Mouse (Mus musculus): ENCODE measurements around the gene Trpm1.

Trpm1 gene

DNA sequence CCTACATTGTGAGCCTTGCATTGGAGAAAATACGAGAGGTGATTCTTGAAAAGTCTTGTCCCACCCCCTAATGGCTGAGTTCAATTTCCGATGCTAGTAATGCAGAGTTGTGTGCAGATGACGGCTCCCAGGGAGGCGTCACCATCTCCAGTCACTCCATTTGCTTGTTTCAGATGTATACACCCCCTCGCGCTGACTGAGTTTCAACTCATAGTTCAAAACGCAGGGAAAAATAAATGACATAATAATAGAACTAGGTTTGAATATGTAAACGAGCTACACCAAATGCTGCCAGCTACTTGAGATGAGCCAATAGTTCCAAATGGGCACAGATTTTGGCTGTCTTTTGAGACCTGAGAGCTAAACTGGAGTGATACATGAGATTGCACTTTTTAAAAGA lies 84.1 kb downstream of the Trpm1 start:
- DNase-seq (ENCODE audit: low read depth, low spot score): no peak
- no peaks in the 10 kb centered on the region for H3K27me3 ChIP-seq (ENCODE audit: control insufficient read depth, insufficient read depth, low read length, poor library complexity, severe bottlenecking)
- no peaks in the 10 kb centered on the region for H3K36me3 ChIP-seq (ENCODE audit: control insufficient read depth, insufficient read depth, low read length, poor library complexity, severe bottlenecking)

DNA sequence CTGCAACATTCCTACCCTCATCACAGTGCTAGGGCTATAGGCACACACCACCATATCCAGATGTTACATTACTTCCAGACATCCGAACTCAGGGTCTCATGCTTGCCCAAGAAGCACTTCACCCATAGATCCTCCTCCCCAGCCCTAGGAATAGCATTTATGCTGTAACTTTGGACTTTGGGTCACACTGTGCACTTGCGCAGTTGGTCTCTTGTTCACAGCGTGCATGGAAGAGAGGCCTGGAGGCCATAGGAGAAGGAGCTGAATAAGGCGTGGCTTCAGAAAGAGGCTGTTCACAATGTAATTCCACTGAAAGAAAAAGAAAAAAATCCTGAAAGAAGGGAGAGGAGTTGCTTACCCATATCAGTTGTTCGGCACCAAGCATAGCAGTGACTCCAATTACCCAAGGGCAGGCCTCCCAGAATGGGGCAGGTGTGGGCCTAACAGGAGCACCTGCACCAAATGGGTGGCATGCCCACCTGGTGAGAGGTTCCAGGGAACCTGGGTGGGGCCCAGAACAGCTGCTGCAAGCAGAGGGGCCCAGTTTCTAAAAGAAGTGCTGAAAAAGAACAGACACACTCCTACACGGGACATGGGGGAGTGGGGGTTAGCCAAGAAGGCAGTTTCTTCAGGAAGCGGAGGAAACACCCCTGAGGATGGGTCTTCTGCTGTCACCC lies 84.9 kb downstream of the Trpm1 start:
- H3K27me3 ChIP-seq (ENCODE audit: control insufficient read depth, insufficient read depth, low read length, poor library complexity, severe bottlenecking): no peaks in the 10 kb centered on the region
- no peaks in the 10 kb centered on the region for H3K36me3 ChIP-seq (ENCODE audit: control insufficient read depth, insufficient read depth, low read length, poor library complexity, severe bottlenecking)
- DNase-seq (ENCODE audit: low read depth, low spot score): no peak

DNA sequence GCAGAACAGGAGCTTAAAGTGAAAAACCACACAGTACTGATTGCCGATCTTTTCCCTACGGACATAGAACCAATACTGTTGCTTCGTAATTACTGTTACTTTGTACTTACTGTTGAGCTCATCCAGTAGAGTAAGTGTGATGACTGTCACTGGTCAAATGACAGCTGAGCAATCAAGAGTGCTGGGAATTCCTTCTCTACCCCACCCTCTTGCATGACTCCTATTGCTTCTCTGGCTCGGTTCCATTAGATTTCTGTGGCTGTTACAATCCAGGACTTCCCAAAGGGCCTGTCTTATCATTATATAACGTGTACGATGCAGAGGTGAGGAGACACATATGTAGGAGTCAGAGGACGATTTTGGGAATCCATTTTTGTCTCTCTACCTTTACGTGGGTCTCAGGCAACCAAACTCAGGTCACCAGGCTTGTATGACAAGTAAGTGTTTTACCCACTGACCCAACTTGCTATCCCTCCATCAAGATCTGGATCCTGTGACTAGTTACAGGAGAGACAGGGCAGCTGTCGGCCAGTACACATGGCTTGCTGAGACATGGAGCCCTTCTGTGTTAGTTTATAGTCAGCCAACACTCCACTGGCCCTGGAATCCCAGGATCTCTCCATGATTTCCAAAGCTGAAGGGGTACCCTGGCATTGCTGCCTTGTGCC lies 85.6 kb downstream of the Trpm1 start:
- no peaks in the 10 kb centered on the region for H3K36me3 ChIP-seq (ENCODE audit: control insufficient read depth, insufficient read depth, low read length, poor library complexity, severe bottlenecking)
- DNase-seq (ENCODE audit: low read depth, low spot score): no peak

DNA sequence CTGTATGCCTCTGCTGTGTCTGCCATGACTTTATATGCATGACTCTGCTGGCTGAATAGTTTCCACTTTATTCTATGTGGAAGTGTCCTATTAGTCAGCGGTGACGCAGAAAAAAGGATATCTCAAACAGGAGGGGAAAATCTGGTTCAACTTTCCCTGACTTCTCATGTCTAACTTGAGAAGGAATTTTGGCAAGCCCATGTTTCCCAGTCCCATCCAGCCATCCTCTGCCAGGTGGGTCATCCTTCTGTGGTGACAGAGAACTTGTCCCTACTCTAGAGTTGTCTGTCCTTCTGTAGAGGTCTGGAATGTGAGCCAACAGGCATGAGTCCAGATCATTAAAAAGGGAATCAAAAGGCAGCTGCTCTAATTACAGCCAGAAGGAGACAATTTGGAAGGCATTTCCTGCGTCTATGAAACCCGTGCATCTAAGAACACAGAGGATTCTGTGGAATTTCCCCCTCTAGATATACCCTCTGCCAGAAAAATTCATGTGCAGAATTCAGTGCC lies 86.2 kb downstream of the Trpm1 start:
- H3K36me3 ChIP-seq (ENCODE audit: control insufficient read depth, insufficient read depth, low read length, poor library complexity, severe bottlenecking): no peaks in the 10 kb centered on the region
- no peak for DNase-seq (ENCODE audit: low read depth, low spot score)
- no peaks in the 10 kb centered on the region for H3K27me3 ChIP-seq (ENCODE audit: control insufficient read depth, insufficient read depth, low read length, poor library complexity, severe bottlenecking)

More for the DNA sequence above, 85.6 kb downstream of the Trpm1 start:
- no peaks in the 10 kb centered on the region for H3K27me3 ChIP-seq (ENCODE audit: control insufficient read depth, insufficient read depth, low read length, poor library complexity, severe bottlenecking)

DNA sequence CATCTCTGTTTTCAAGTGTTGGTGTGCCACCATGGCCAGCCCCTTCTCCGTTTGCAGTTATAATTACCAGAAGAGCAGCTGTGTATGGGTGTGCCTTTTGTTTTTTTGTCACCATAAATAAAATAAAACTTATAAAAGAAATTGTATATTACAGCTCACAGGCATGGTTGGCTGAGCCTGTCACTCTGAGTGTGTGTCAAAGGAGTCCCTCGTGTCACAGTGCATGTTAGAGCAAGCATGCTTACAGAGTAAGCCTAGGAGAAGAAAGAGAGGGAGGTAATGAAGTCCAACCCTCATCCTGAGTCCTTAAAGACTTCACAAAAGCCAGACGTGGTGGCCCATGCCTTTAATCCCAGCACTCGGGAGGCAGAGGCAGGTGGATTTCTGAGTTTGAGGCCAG lies 88.8 kb downstream of the Trpm1 start:
- DNase-seq (ENCODE audit: low read depth, low spot score): no peak
- Histone ChIP-seq H3K36me3 (ENCODE audit: control insufficient read depth, insufficient read depth, low read length, poor library complexity, severe bottlenecking) (no peaks in the 10 kb centered on the region), H3K27me3 (ENCODE audit: control insufficient read depth, insufficient read depth, low read length, poor library complexity, severe bottlenecking) (no peaks in the 10 kb centered on the region)

DNA sequence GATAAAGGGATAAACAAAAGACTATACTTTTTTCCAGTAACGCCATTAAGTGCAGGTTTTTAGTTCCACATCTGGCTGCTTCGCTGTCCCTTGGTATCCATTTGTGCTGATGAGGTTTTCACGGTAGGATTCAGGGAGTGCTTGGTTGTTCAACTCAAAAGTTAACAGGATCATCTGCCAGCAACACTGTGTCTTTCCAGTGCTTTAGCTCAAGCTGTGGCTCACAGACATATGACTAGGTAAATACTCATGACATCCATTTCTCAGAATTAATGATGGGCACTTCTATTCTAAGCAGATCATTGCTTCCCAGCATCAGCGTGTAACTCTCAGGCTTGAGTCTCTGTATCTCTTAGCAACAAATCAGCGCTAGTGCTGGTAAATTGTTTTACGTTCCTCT lies 90.7 kb downstream of the Trpm1 start:
- Histone ChIP-seq H3K27me3 (ENCODE audit: control insufficient read depth, insufficient read depth, low read length, poor library complexity, severe bottlenecking) (no peaks in the 10 kb centered on the region), H3K36me3 (ENCODE audit: control insufficient read depth, insufficient read depth, low read length, poor library complexity, severe bottlenecking) (no peaks in the 10 kb centered on the region)
- no peak for DNase-seq (ENCODE audit: low read depth, low spot score)

DNA sequence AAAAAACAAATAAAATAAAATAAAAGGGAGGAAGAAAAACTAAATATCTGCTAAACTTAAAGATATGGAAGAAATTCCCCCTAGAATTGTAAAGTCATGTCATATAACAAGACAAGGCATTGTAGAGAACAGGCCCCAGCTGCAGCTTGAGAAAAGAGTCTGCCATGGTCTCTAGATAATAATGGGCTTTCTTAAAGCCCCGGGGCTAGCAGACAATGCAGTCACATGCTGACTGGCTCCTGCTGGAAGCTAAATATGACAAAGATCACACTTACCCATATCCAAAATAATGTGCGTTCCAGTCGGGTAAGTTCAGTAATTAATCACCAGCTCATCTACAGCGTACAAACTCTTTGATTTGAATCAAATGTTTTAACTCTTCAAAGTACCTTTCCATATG lies 93.1 kb downstream of the Trpm1 start:
- H3K36me3 ChIP-seq (ENCODE audit: control insufficient read depth, insufficient read depth, low read length, poor library complexity, severe bottlenecking): no peaks in the 10 kb centered on the region

DNA sequence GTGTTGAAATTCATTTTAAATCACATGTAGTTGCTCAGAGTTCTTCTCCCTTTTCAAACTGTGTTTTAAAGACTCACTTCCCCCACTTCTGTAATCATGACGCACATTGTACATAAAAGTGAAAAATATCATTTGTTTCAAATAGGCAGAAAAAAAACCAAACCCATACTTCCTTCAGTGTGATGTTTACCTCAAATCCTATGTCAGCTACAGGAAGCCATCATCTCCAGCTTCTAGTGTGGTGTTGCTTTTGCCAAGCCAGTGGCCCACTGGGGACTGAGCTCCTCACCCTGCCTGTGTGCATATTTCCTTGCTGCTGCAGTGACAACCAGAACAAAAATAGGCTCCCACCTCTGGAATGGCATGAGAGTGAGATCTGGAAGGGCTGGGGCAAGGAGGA lies 94.7 kb downstream of the Trpm1 start:
- Histone ChIP-seq H3K36me3 (ENCODE audit: control insufficient read depth, insufficient read depth, low read length, poor library complexity, severe bottlenecking) (no peaks in the 10 kb centered on the region), H3K27me3 (ENCODE audit: control insufficient read depth, insufficient read depth, low read length, poor library complexity, severe bottlenecking) (no peaks in the 10 kb centered on the region)
- no peak for DNase-seq (ENCODE audit: low read depth, low spot score)

More for the DNA sequence above, 93.1 kb downstream of the Trpm1 start:
- no peak for DNase-seq (ENCODE audit: low read depth, low spot score)
- no peaks in the 10 kb centered on the region for H3K27me3 ChIP-seq (ENCODE audit: control insufficient read depth, insufficient read depth, low read length, poor library complexity, severe bottlenecking)

DNA sequence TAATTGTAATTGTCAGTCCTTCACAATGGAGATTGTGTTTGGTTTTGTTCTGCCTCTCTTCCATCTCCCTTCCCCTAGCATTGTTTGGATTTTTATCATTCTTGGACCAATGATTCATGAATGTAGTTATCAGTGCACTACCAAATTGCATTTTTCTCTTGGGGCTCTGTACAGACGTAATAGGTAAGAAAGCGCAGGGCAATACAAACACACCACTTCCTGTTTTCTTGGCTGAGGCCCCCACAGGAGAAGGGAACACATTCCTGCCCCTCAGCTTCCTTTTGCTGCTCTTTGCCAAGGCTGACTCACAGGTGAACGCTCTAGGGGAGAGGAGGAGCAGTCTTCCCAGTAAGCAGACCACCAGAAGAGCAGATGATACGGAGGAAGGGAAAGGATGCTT lies 96.1 kb downstream of the Trpm1 start:
- Histone ChIP-seq H3K36me3 (ENCODE audit: control insufficient read depth, insufficient read depth, low read length, poor library complexity, severe bottlenecking) (no peaks in the 10 kb centered on the region), H3K27me3 (ENCODE audit: control insufficient read depth, insufficient read depth, low read length, poor library complexity, severe bottlenecking) (no peaks in the 10 kb centered on the region)
- DNase-seq (ENCODE audit: low read depth, low spot score): no peak

DNA sequence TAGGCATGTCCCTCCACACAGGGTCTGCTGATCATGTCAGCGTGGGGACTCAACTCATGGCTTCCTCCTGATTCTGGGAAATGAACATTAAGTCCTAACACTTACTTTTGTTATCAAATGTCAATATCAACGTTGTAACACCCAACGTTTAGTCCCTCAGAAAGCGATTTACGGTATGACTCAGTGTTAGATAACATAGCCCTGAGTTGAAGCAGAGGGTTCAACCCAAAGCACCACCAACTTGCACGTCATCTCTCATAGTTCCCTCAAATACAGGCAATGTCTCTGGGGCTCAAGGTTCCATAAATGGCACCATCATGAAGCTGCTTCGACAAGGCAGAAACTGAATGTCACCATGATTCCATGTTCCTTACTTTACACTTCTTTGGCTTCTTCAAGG lies 96.8 kb downstream of the Trpm1 start:
- Histone ChIP-seq H3K36me3 (ENCODE audit: control insufficient read depth, insufficient read depth, low read length, poor library complexity, severe bottlenecking) (no peaks in the 10 kb centered on the region), H3K27me3 (ENCODE audit: control insufficient read depth, insufficient read depth, low read length, poor library complexity, severe bottlenecking) (no peaks in the 10 kb centered on the region)
- no peak for DNase-seq (ENCODE audit: low read depth, low spot score)

DNA sequence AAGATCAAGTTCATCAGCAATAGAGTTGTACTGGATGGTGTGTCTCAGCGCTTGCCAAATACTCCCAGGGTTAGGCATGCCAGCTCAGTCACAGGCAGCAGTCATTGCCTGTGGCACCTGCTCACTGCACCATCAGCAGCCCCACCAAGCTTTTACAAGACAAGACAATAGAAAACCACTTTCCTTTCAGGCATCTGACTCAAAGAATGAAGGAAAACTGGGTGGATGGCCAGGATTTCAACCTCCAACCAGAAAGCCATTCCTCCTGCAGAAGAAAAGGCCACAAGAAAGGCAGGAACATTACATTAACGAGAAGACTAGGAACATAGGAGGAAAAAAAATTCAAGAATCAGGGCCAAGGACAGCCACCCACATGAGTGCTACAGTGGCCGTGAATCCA lies 100.1 kb downstream of the Trpm1 start:
- Histone ChIP-seq H3K27me3 (ENCODE audit: control insufficient read depth, insufficient read depth, low read length, poor library complexity, severe bottlenecking) (no peaks in the 10 kb centered on the region), H3K36me3 (ENCODE audit: control insufficient read depth, insufficient read depth, low read length, poor library complexity, severe bottlenecking) (no peaks in the 10 kb centered on the region)
- DNase-seq (ENCODE audit: low read depth, low spot score): no peak

DNA sequence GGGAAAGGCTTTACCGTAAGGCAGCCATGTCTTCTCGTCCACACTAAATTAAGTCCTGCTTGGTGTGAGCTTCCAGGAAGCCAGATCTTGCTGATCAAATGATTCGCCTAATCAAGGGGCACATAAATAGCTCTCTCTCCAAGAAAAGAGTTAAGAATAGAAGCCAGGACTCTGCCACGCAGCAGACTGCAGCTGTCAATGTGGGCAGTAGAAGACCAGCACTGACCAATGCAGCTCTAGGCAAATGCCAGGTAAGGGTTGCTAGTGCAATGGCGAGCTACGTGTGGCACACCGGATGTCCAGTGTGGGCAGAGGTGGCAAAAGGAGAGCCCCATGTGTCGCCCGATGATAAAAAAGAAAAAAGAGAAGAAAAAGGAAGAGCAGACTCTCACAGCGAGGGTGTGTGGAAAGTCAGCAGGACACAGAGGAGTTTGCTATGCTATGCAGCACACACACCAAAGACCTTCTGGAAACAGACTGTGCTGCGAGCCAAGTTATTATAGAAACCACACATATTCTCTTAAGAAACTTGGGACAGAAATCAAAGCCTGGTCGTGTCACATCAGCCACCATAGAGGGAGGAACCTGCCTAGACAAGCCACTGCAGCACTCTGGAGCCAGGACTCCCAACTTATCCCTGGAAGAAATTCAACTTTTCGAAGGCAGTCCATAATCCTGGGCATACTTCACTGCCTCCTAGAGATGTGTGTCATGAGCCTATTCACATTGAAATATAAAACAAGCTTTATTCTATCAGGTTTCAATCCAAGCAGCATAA lies 112.1 kb downstream of the Trpm1 start:
- Histone ChIP-seq H3K36me3 (ENCODE audit: control insufficient read depth, insufficient read depth, low read length, poor library complexity, severe bottlenecking) (no peaks in the 10 kb centered on the region), H3K27me3 (ENCODE audit: control insufficient read depth, insufficient read depth, low read length, poor library complexity, severe bottlenecking) (no peaks in the 10 kb centered on the region)
- DNase-seq (ENCODE audit: low read depth, low spot score): no peak

DNA sequence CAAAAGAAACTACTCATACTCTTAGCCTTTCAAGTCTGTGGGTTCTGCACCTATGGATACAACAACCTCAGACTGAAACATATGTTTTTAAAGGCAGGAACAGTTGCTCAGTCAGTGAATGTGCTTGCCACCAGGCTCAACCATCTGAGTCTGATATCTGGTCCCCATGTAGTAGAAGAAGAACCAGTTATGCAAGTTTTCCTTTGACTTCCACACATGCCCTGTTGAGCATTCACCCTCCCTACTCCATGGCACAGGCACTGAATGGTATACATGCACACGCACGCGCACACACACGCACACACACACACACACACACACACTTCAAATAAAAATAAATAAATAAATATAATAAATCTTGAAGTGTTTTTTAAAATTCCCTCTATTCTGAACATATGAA lies 113.0 kb downstream of the Trpm1 start:
- Histone ChIP-seq H3K36me3 (ENCODE audit: control insufficient read depth, insufficient read depth, low read length, poor library complexity, severe bottlenecking) (no peaks in the 10 kb centered on the region), H3K27me3 (ENCODE audit: control insufficient read depth, insufficient read depth, low read length, poor library complexity, severe bottlenecking) (no peaks in the 10 kb centered on the region)
- DNase-seq (ENCODE audit: low read depth, low spot score): no peak

DNA sequence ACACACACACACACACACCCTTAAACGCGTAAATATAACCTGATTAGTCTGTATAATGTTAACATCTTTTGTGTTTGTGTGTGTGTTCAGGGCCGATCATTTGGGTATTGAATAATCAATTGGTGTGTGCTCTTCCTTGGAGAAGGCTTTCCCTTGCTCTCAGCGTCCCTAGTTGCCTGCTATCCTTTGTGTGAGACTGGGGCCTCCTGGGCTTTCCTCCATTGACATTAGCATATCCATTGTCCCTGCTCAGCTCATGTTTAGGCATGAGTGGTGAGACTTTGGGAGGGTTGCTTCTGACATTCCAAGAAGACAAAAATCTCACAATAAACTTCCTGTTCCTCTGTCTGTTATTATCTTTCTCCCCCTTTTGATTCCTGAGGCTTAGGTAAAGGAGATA lies 118.3 kb downstream of the Trpm1 start:
- Histone ChIP-seq H3K27me3 (ENCODE audit: control insufficient read depth, insufficient read depth, low read length, poor library complexity, severe bottlenecking) (no peaks in the 10 kb centered on the region), H3K36me3 (ENCODE audit: control insufficient read depth, insufficient read depth, low read length, poor library complexity, severe bottlenecking) (no peaks in the 10 kb centered on the region)
- DNase-seq (ENCODE audit: low read depth, low spot score): no peak

DNA sequence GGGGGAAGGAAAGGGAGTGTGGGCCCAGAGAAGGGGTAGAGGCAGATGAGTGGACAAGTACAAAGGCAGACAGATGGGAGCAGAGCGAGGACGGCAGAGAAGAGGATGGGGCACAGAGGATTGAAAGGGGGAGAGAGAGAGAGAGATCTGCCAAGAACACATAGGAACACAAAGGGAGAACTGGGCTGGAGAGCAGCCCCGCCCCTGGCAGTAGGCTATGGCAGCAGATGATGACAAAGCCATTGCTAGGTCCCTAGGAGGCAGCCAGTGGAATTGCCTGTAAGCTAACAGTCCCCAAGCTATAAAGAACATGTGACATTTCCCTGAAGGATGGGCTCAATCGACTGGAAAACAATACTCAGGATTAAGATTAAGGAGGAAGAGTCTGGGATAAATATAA lies 121.9 kb downstream of the Trpm1 start:
- DNase-seq (ENCODE audit: low read depth, low spot score): no peak
- H3K36me3 ChIP-seq (ENCODE audit: control insufficient read depth, insufficient read depth, low read length, poor library complexity, severe bottlenecking): no peaks in the 10 kb centered on the region
- no peaks in the 10 kb centered on the region for H3K27me3 ChIP-seq (ENCODE audit: control insufficient read depth, insufficient read depth, low read length, poor library complexity, severe bottlenecking)
